Mouse (Mus musculus): Measurements from ENCODE around the gene Myadm.

Myadm gene

DNA sequence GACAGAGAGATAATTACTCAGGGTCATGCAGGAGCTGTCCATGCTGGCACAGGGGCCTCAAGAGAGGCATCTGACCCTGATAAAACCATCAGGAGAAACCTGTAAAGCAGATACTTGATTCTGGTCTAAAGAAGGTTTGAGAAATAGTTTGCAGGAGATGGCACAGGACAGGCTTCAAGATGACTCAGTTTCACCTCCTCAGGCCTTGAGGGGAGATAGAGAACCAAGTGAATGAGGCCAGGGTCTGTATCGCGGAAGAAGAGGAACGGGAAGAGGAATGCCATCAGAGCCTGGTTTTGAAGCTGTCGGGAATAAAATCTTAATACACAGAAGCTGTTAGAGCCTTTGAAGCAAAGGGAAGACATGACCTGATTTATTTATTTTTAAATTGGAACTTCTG lies 28.8 kb downstream of the Myadm start:
- no peak for DNase-seq (ENCODE audit: low spot score in 2 of 2)

DNA sequence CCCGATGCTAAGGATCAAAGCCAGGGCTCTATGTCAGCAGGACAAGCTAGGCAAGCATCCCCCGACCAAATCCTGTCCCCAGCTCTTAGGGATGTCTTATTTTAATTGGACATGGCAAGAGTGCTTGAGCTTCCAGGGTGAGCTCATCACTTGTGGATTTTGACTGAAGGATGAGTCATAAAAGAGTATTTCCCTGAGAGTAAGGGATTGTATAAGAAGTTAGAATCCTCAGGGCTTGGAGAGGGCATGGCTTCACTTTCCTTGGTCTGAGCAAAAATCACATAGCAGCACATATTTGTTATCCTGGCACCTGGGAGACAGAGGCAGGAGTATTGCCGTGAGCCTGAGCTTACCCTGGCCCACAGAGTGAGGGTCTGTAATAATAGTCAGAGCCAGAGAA lies 32.0 kb downstream of the Myadm start:
- DNase-seq (ENCODE audit: low spot score in 2 of 2) = no peak

DNA sequence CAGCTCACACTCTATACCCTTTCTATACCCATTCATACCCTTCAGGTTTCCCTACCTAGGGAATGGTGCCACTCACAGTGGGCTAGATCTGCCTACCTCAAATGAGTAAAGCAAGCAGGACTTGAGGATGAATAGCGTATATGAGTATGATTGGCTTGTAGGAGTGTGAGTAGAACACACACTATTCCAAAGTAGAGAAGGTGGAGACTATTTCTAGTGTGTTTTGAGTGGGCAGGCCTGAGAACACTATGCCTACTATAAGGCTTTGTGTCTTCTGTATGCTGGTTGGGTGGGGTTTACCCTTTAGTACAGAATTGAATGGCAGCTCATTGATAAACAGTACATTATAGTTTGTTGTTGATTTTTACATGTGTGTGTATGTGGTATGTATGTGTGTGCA lies 34.9 kb downstream of the Myadm start:
- no peak for DNase-seq (ENCODE audit: low spot score in 2 of 2)

DNA sequence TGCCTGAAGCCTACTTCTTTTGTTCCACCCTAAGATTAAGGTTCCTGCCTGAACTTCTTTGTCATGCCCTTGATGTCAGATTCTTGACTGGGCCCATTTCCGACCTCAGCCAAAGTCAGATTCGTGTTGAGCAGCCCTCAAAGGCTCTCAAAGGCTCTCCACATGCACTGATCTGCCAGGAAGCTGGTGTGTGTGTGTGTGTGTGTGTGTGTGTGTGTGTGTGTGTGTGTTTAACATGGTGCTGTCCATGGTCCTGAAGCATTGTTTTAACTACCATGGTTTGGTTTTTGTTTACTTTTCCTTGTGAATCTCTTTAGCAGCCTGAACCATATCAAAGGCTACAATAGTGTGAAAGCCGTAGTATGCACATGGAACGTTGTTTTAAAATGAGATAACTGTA lies 39.1 kb downstream of the Myadm start:
- DNase-seq (ENCODE audit: low spot score in 2 of 2) = no peak

DNA sequence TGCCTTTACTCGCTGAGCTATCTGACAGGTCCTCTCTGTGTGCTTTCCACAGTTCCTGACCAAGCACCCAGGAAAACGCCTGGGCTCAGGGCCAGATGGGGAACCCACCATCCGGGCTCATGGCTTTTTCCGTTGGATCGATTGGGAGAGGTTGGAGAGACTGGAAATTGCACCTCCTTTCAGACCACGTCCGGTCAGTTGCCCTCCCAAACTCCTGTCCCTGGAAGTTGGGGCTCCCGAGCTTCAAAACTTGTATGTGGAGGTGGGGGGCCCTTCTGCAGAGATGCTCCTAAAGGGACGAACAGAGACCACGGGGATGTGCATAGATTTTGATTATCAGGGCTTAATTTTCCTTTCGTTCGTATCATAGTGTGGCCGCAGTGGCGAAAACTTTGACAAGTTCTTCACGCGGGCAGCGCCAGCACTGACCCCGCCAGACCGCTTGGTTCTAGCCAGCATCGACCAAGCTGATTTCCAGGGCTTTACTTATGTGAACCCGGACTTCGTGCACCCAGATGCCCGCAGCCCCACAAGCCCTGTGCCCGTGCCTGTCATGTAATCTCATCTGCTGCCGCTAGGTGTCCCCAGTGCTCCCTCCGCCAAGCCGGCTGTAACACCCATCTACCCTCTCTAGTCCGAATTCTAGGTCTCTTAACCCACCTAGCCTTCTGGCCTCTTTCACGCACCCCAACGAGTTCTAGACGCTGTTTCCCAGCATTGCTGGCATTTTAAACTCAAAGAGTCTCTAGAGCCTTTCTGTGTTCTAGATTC lies 41.1 kb downstream of the Myadm start:
- peak; percentile 78 to 85 for DNase-seq (ENCODE audit: low spot score in 2 of 2)

DNA sequence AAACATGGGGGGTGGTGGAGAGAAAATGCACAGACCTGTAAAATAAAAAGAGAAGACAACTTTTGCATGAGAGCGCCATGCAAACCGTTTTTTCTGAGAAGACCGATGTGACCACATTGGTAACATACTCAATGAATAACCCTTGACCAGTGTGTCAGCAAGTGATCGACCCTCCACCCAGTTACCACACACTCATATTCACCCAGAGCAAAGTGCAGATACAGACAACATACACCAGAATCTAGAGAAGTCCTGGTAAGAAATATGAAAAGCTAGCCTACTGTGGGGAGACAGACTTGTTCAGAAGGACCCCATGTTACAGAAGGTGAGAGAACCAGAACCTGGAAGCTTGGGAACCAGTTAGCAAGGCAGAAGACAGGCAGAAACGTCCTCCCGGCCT lies 42.3 kb downstream of the Myadm start:
- no peak for DNase-seq (ENCODE audit: low spot score in 2 of 2)

DNA sequence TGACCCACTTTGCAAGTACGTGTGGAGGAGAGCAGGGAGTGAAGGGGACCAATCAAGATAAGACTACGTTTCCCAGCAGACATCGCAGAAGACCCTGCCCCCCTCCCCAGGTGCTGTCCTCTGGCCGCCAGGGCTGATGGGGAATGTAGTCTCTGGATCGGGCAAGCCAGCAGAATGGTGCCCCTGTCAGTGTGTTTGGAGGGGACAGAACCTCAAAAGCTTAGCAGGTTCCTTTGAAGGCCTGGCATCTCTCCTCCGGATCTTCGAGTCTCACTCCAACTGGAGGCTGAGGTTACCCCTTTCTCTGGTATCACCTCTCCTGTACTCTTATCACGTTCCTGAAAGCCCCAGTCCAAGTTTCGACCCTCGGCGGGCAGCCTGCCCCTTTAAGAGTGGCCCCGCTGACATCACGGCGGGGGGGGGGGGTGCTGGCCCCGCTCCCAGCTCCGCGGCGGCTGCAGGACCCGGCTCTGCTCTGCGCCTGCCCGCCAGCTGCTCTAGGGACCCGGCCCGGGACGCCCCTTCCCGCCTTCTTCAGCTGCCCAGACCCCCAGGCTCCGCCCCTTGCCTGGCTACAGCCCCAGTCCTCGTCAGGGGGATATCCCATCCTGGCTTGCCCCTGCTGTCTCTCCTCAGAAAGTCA lies 42.8 kb downstream of the Myadm start:
- peak; percentile 70 to 72 for DNase-seq (ENCODE audit: low spot score in 2 of 2)

DNA sequence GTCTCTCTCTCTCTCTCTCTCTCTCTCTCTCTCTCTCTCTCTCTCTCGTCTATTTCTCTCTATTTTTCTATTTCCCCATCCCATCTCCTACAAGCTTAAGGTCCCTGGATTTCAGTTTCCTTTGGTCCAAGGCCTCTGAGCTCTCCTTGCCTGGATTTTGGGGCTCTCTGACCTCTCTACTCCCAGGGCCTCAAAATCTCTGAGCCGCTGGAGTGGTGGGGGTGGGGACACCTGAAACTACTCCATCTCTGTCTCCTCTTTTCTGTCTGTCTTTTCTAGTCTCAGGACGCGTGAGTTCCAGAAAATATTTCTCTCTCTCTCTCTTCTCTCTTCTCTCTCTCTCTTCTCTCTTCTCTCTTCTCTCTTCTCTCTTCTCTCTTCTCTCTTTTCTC lies 43.3 kb downstream of the Myadm start:
- no peak for DNase-seq (ENCODE audit: low spot score in 2 of 2)

DNA sequence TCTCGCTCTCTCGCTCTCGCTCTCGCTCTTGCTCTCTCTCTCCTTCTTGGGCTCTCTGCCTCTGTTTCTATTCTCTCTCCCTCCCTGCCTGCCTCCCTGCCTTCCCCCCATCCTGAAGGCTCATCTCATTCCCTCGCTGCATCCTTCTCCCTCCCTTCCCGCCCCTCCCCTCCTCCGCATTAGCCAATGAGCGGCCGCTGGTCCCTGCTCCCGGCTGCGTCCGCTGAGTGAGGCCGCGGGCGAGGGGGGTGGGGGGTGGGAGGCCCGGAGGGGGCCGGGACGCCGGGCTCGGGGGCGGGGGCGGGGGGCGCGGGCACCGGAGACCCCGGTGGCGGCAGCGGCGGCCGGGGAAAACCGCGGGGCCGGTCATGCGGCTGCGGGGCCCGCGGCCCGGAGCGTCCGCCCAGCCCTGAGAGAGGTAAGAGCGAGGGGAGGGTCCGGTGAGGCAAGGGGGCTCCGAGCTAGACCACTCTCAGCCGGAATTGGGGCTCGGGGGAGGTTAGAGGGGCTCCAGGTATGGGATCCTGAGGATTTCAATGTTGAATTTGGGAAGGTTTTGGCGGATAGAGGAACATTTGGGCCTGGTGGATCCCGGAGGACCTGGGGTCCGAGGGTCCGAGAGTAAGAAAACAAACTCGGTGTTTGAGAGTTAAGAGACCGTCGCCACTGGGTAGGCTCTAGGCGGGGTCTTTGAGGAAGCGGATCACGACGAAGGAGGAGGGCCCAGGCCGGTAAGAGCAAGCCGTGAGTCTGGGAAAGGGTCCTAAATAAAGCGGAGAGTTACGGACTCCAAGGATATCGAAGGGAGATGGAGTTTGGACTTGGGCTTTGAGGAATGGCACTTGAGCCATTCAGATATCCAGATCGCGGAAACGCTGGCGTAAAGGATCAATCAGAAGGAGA lies 44.0 kb downstream of the Myadm start, which contains the start of gene Cacng7:
TSS of gene Cacng7 (plus strand) at position 337 of the 903 bp plus-strand sequence.
- peak in 1 of 2 experiments; percentile 31 for DNase-seq (ENCODE audit: low spot score in 2 of 2)

DNA sequence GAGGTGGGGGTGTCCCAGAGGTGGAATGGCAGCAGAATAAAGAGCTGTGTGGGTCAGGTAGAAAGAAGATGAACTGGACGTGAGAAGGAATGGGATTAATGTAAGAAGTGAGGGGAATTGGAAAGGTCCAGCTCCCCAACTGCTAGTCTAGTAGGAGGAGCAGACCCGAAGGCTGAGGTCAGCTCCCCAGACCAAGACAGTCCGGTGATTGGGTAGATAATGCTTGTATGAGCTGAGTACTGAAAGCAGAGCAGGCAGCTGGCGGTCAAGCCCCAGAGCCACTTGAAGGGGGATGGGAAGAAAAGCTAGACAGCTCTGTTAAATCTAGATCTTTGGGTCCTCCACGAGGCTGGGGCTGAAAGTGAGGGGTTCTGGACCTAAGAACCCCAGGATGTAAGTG lies 44.7 kb downstream of the Myadm start:
- no peak for DNase-seq (ENCODE audit: low spot score in 2 of 2)

DNA sequence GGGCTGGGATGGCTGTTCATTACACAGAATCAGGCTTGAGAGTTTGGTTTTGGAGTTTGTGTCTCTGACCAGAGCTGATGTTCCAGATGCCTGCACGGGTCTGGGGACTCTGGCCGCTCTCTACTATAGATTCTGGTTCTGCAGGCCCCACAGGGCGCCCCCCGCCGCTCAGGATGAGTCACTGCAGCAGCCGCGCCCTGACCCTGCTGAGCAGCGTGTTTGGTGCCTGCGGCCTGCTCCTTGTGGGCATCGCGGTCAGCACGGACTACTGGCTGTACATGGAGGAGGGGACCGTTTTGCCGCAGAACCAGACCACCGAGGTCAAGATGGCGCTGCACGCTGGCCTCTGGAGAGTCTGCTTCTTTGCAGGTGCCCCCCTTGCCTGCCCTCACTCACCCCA lies 47.5 kb downstream of the Myadm start:
- no peak for DNase-seq (ENCODE audit: low spot score in 2 of 2)

DNA sequence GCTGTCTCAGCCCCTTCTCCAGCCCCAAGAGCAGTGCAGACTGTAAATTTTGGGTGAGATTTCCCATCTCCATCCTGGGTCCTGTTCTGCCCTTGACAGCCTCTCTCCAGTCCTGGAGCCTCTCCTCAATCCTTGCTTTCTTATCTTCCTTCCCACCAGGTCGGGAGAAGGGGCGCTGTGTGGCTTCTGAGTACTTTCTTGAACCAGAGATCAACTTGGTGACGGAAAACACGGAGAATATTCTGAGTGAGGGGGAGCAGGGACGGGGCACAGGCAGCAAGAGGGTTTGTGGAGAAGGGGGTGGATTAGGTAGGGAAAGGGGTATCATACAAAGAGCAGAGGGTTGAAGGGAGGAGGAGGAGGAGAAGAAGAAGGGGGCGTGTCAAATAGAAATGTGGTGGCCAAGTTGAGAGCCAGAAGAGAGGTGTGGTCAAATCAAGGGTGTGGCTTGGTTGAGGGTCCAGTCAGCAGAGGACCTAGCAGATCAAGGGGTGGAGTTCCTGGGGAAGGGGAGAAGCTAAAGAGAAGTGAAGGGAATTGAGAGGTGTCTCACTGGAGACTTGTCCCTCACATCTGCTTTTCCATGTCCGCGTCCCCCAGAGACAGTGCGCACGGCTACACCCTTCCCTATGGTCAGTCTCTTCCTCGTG lies 49.5 kb downstream of the Myadm start:
- DNase-seq (ENCODE audit: low spot score in 2 of 2) = no peak

DNA sequence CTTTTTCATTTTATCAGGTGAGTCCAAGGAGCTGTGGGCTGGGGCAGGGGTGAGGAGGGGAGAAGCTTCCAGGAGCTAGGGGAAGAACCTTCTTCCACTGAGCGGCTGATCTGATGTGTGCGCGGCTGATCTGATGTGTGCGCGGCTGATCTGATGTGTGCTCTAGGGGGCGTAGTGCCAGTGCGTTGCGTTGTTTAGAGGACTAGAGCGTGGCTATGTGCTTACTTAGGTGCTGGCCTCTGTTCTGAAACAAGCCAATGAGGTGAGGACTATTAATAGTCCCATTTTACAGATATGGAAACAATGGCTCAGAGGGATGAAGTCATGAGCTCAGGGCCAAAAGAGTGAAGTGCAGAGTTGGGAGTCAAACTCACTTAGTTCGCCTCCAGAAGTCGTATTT lies 50.1 kb downstream of the Myadm start:
- DNase-seq (ENCODE audit: low spot score in 2 of 2) = no peak

DNA sequence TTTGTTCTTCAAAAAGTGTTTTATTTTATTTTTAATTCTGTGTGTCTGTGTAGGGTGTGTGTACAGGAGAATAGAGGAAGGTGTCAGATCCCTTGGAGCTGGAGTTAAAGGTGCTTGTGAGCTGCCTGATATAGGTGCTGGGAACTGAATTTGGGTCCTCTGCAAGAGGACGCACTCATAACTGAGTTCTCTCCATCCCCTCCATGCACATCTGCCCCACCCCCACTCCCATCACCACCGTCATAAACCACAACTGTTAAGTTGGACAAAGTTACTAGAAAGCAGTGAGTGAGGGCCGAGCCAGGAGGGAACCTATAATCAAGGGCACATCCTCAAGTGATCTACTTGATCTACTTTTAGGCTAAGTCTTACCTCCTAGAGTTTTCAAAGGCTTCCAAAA lies 55.0 kb downstream of the Myadm start:
- DNase-seq (ENCODE audit: low spot score in 2 of 2) = no peak

DNA sequence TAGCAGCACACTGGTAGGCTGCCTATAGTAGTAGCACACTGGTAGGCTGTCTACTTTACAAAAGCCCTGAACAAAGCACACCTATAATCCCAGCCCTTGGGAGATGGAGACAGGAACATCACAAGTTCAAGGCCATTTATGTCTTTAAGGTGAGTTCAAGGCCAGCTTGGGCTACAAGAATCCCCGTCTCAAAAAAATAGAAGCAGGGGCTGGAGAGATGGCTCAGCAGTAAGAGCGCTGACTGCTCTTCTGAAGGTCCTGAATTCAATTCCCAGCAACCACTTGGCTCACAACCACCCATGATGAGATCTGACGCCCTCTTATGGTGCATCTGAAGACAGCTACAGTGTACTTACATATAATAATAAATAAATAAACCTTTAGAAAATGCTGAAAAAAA lies 56.4 kb downstream of the Myadm start:
- DNase-seq (ENCODE audit: low spot score in 2 of 2) = no peak

DNA sequence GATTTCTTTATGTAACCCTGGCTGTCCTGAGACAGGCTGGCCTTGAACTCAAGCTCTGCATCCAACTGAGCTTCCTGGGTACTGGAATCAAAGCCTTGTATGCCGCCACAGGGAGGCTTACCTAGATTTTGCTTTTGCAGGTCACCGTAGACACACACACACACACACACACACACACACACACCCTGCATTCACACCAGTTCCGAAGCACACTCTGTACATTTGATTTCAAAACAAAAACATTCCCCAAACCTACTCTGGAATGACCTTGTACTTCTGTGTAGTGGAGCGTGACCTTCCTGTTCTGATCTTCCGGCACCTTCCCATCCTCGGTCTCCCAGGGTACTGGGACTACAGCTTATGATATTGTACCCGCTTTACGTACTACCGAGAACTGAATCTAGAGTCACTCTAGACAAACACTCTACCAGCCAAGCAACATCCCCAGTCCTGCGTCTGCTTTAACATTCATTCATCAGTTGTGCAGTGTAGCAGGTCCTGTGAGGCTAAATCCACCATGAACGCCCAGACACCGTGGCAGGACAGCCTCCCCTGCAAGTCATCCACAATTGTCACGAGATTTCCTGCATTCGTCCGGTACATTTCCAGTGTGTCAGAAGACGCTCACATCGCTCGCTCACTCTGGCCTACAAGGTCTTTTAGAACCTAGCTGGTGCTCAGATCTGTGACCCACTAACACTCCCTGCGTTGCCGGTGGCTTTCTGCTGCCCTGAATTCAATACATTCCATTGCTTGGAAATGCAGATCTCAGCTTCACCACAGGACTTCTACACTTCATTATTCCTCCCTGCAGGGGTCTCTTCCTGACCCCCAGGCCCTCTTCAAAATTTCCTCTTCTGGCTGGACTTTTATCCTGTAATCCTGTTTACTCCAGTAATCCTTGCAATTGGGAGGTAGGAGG lies 58.7 kb downstream of the Myadm start:
- DNase-seq (ENCODE audit: low spot score in 2 of 2) = no peak

DNA sequence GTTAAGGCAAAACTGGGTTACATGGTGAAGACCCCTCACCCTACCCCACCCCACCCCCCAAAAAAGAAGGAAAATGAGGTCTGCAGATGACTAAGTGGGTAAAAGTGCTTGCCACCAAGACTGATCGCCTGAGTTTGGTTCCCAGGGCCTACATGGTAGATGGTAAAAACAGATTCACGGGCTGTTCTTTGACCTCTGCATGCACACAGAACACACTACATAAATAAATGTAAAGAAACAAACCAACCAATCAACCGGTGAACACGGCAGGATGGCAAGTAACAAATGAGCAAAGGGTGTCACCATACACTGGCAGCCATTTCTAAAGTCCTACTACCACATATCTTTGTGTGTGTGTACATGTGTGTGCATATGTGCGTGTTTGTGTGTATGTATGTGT lies 59.4 kb downstream of the Myadm start:
- DNase-seq (ENCODE audit: low spot score in 2 of 2) = no peak

DNA sequence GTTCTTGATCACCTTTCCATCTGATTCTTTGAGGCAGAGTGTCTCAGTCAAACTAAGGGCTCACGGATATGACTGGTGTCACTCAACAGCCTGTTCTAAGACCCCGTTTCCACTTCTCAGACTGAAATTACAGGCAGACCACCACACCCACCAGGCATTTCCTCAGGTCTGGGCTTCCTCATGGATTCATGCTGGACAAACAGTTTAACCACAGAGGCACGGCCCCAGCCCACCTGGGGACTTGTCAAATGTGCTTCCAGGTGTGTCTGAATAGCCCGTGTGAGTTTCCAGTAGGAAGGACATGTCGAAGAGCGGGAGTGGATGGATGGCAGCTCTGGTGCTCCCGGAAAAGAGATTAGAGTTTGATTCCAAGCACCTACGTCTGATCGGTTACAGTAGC lies 60.9 kb downstream of the Myadm start:
- no peak for DNase-seq (ENCODE audit: low spot score in 2 of 2)
